Mouse (Mus musculus): ENCODE data around the gene Mafk.

DNA sequence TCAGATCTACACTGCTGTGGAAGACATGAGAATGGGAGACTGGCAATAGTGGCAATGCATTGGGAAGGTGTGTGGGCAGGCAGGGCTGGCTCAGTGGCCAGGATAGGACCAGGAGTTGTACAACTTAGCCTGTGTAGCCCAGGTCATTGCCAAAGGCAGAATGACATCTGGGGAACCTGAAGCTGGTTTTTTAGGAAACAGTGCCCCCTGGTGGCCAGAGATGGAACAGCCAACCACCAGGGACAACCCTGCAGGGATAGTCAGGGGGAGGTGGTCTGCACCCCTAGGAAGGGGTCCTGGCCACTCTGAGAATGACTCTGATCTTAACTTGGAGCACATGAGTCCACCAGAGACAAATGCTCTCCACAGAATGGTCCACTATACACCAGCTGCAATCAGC is 40.8 kb upstream of the Mafk start:
- TF ChIP-seq POLR2A (IDR thresholded peaks at IDR 0.05; ENCODE audit: insufficient read depth, low read depth, low read length) (no peak), CTCF (IDR thresholded peaks at IDR 0.05) (peak; percentile 97), EP300 (IDR thresholded peaks at IDR 0.05; ENCODE audit: insufficient read depth, low read depth, low read length) (0 out of 2 replicates have a peak, but pooled peaks have one; percentile 53)
